Mouse (Mus musculus): ENCODE measurements around the gene Prelid1.
A peak's percentile ranks its signal among the peaks of the same experiment; 100 is the strongest.

Prelid1 gene

GRCm38 (mm10) chr13:55319931-55320533 is at the start of gene Prelid1:
Gene Prelid1 (plus strand): TSS chr13:55320500.
- no peak for DNase-seq (ENCODE audit: low read depth, low spot score)

- DNase-seq (ENCODE audit: low read depth, low spot score), result no peak
These were observed 43.1 kb upstream of the Prelid1 start for GRCm38 (mm10) chr13:55277203-55277602.

- DNase-seq (ENCODE audit: low read depth, low spot score), result no peak
These were observed 42.7 kb upstream of the Prelid1 start for GRCm38 (mm10) chr13:55277646-55278045.

- no peak for DNase-seq (ENCODE audit: low read depth, low spot score)
These were observed 31.4 kb upstream of the Prelid1 start for GRCm38 (mm10) chr13:55288854-55289253.

GRCm38 (mm10) chr13:55296760-55297159 is 23.5 kb upstream of the Prelid1 start:
- no peak for DNase-seq (ENCODE audit: low read depth, low spot score)

- DNase-seq (ENCODE audit: low read depth, low spot score), result no peak
These were observed 19.4 kb upstream of the Prelid1 start for GRCm38 (mm10) chr13:55300913-55301312.

- no peak for DNase-seq (ENCODE audit: low read depth, low spot score)
These were observed 8.2 kb upstream of the Prelid1 start for GRCm38 (mm10) chr13:55312028-55312630.

GRCm38 (mm10) chr13:55313051-55313450 is 7.2 kb upstream of the Prelid1 start:
- no peak for DNase-seq (ENCODE audit: low read depth, low spot score)

GRCm38 (mm10) chr13:55314891-55315412 is 5.3 kb upstream of the Prelid1 start:
- DNase-seq (ENCODE audit: low read depth, low spot score), result no peak

- DNase-seq (ENCODE audit: low read depth, low spot score), result no peak
These were observed 1.9 kb upstream of the Prelid1 start for GRCm38 (mm10) chr13:55318351-55318750.

- peak; percentile 84 for DNase-seq (ENCODE audit: low read depth, low spot score)
These were observed 1.3 kb downstream of the Prelid1 start, which contains the start of gene Rab24 for GRCm38 (mm10) chr13:55321434-55322129. Gene Rab24 (minus strand): TSS chr13:55321946.

- DNase-seq (ENCODE audit: low read depth, low spot score), result peak; percentile 50
These were observed 2.0 kb downstream of the Prelid1 start for GRCm38 (mm10) chr13:55322130-55322825.

- no peak for DNase-seq (ENCODE audit: low read depth, low spot score)
These were observed 5.3 kb downstream of the Prelid1 start for GRCm38 (mm10) chr13:55325596-55325995.

- no peak for DNase-seq (ENCODE audit: low read depth, low spot score)
These were observed 6.9 kb downstream of the Prelid1 start for GRCm38 (mm10) chr13:55327169-55327568.

- peak; percentile 87 for DNase-seq (ENCODE audit: low read depth, low spot score)
These were observed 7.3 kb downstream of the Prelid1 start for GRCm38 (mm10) chr13:55327633-55328032.

- no peak for DNase-seq (ENCODE audit: low read depth, low spot score)
These were observed 7.9 kb downstream of the Prelid1 start for GRCm38 (mm10) chr13:55328171-55328570.

- no peak for DNase-seq (ENCODE audit: low read depth, low spot score)
These were observed 8.3 kb downstream of the Prelid1 start for GRCm38 (mm10) chr13:55328641-55329040.

- no peak for DNase-seq (ENCODE audit: low read depth, low spot score)
These were observed 8.9 kb downstream of the Prelid1 start for GRCm38 (mm10) chr13:55329109-55329682.

- peak; percentile 91 for DNase-seq (ENCODE audit: low read depth, low spot score)
These were observed 9.6 kb downstream of the Prelid1 start, which contains the start of gene Mxd3 for GRCm38 (mm10) chr13:55329683-55330566. Gene Mxd3 (minus strand): TSS chr13:55329823.
